Mouse (Mus musculus): ENCODE results near the gene Cacna2d1.
A peak's percentile ranks its signal among the peaks of the same experiment; 100 is the strongest.

Gene Cacna2d1

DNA sequence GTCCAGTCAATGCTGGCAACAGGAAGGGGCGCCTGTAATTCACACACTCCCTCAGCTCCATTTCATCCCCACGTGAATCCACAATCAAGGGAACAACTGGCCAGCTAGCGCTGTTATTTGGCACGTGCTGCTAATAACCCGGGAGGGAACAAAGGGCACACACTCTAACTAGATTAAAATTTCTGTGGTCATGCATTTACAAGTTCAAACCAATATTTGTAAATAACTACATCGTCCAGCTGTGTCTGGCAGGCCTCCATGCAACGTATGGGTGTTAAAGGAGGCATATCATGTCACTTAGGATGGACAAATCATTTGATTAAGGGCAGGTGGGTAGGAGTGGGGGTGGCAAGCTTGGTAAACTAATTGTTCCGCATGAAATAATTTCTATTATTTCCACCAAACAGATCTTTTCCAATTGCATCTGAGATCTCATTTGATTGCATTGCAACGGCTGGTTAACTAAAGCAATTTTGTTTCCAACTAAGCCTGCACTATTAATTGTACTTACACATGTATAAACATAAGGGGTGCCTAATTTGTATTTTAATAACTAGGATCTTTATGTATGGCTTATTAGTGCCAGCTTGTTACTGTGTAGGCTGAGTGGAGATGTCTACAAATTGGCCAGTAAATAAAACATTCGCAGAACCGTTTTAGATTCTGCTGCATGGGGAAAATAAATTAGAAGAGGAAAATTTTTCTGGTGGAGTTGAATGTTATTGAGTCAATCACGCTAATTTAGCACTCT lies 231.8 kb downstream of the Cacna2d1 start:
- DNase-seq, result no peak

- no peak for DNase-seq
Observed at GRCm38 (mm10) chr5:16166868-16167267, 232.4 kb downstream of the Cacna2d1 start.

- DNase-seq, result no peak
Observed at GRCm38 (mm10) chr5:16181041-16181440, 246.6 kb downstream of the Cacna2d1 start.

GRCm38 (mm10) chr5:16184064-16184463 lies 249.6 kb downstream of the Cacna2d1 start:
- DNase-seq, result no peak

- DNase-seq, result peak; percentile 15
Observed at GRCm38 (mm10) chr5:16187931-16188330, 253.4 kb downstream of the Cacna2d1 start.

- no peak for DNase-seq
Observed at GRCm38 (mm10) chr5:16189878-16190277, 255.4 kb downstream of the Cacna2d1 start.

GRCm38 (mm10) chr5:16191165-16191564 lies 256.7 kb downstream of the Cacna2d1 start:
- no peak for DNase-seq

- peak; percentile 3 for DNase-seq
Observed at GRCm38 (mm10) chr5:16199816-16200215, 265.3 kb downstream of the Cacna2d1 start.

GRCm38 (mm10) chr5:16221960-16222359 lies 287.5 kb downstream of the Cacna2d1 start:
- DNase-seq, result no peak

DNA sequence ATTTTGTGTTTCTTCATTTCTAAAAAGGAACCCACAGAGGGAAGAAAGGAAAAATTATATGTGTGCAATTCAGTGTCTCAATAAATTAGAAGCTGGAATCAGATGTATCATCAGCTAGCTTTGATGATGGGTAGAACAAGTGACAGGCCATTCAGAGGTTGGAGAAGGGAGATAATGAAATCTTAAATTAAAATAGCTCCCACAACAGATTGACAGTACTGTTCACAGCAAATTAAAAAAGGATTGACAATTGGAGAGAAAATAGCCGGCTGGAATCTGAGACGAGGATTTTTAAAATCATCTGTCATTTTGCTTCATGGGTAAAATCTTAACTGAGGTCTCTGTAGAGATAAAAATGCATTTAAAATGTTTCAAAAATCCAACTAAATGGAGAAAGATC lies 290.9 kb downstream of the Cacna2d1 start:
- no peak for DNase-seq

DNA sequence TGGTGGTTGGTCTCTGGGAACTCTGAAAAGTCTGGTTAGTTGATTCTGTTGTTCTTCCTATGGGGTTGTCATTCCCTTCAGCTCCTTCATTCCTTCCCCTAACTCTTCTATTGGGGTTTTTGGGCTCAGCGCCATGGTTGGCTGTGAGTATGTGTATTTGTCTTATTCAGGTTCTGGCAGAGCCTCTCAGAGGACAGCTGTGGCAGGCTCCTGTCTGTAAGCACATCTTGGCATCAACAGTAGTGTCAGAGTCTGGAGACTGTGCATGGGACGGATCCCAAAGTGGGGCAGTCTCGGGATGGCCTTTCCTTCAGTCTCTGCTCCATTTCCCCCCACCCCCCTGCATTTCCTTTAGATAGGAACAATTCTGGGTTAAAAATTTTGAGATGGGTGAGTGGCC lies 294.9 kb downstream of the Cacna2d1 start:
- DNase-seq, result no peak

GRCm38 (mm10) chr5:16231477-16231876 lies 297.0 kb downstream of the Cacna2d1 start:
- DNase-seq, result no peak

GRCm38 (mm10) chr5:16234891-16235290 lies 300.4 kb downstream of the Cacna2d1 start:
- no peak for DNase-seq

DNA sequence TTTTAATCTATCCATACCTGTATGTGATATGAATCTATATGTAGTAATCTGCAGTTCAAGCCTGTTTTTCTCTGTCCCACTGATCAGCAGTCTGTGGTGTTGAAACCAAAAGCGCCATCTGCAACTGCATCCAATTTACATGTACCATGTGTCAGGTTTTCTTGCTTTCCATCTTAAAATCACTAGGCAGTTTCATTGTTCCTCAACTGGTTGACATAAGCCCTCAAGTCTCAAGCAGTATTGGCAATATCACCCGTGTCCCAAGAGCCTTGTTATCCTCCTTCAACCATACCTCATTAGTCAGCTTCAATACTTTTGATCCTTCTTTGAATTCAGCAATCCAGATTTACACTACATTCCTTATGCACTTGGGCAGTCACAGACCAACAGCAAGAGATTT lies 301.4 kb downstream of the Cacna2d1 start:
- DNase-seq, result no peak

- no peak for DNase-seq
Observed at GRCm38 (mm10) chr5:16236608-16237007, 302.1 kb downstream of the Cacna2d1 start.

- peak; percentile 16 for DNase-seq
Observed at GRCm38 (mm10) chr5:16237972-16238371, 303.5 kb downstream of the Cacna2d1 start.

- no peak for DNase-seq
Observed at GRCm38 (mm10) chr5:16240255-16240654, 305.8 kb downstream of the Cacna2d1 start.

DNA sequence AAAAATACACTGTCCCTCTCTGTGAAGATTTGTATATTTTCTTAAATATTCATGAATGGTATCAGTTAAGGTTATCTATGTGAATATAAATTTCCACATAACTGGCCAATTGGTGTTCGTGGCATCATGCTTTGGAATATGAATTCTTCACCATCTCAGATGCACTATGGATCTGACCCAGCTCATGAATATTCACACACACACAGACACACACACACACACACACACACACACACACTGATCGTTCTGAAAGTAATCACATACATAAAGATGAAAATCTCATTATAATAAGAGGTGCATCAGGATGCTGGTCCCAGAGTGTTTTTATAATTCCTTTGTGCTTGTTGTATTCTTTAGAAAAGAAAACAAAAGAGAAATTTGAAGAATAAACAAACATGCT lies 309.1 kb downstream of the Cacna2d1 start:
- no peak for DNase-seq

- DNase-seq, result no peak
Observed at GRCm38 (mm10) chr5:16252738-16253513, 318.4 kb downstream of the Cacna2d1 start.

DNA sequence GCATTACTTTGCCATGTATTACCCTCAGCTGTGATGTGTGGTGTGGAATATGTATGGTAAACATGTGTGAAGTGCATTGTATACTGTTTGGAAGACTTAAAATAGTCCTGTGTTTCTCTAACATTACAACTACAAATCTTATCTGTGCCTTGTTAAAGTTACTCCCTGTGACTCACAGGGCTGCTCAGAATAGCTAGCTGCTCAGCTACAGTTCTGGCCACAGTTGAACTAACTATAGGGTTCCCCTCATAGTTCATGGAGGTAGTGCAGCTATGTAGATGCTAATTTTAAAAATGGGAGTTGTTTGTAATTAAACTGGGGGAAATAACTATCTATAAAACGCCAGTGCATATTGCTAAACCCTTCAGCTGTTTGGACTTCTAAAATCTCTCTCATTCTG lies 319.3 kb downstream of the Cacna2d1 start:
- DNase-seq, result no peak

DNA sequence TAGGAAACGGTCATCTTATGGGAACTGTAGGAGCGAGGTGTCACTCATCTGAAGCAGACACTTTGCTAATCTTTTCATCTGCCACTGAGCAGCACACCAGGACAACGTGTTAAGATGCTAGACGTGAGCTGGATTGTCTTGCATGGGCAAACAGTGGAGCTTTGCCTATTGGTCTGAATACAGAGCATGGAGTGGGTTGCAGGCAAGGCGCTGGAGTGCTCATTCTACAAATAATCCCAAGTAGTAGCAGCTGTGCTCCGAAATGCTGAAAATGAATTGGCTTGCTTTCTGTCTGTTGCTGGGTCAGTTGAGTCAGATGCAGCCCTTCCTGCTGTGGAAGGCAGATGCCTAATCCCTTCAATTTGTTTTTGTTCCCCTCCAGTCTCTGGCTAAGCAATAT lies 330.9 kb downstream of the Cacna2d1 start:
- no peak for DNase-seq

DNA sequence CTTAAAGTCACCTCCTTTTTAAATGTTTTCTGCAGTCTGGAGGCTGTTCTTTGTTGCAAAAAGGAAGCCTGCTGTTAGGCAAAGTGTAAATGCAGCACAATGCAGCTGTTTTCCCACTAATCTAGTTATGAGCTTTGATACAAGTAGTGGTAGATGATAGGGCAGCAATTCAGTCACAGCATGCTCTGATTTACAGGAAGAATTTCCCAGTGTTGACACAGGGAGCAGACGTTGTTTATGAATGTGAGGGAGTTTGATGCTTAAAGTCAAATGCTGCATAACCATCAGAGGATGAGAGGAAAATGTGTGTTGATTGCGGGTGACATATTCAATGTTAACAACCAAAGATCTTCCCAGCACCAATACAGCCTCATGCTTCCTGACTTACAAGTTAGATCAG lies 342.6 kb downstream of the Cacna2d1 start:
- no peak for DNase-seq

GRCm38 (mm10) chr5:16281229-16281628 lies 346.7 kb downstream of the Cacna2d1 start:
- DNase-seq, result no peak

DNA sequence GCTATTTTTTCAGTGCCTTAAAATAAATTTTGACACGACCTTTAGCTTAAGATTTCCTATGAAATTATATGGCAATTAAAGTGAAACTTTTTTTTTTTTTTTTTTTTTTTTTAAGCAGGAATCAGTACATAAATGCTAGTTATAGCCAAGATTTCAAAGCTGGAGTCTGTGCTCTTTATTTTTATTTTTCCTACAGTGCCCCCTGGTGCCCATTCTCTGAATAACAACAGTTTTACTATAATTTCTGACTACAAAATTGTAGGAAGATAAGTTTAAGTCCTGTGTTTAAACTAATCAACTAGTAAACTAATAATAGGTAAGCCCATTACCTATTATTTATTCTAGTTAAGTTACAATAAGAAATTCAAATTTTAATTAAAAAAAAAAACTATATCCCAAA lies 358.7 kb downstream of the Cacna2d1 start:
- peak; percentile 59 for DNase-seq

All from kidney, adult 9 months (tissue).